Mouse (Mus musculus): Measurements from ENCODE around the gene Dyrk2.

- TF ChIP-seq GABPA (IDR thresholded peaks at IDR 0.05; ENCODE audit: low read depth, low read length) (no peak), KAT2A (conservative IDR thresholded peaks at IDR 0.05; ENCODE audit: low read depth, low read length) (no peak), CTCF (IDR thresholded peaks at IDR 0.05 in 2 of 3, conservative IDR thresholded peaks at IDR 0.05 in 1 of 3; ENCODE audit: control insufficient read depth in 1 of 3, insufficient read depth in 1 of 3, low read depth in 2 of 3, low read length in 3 of 3, poor library complexity in 1 of 3, severe bottlenecking in 1 of 3) (no peak), ZC3H11A (IDR thresholded peaks at IDR 0.05; ENCODE audit: low read depth, low read length) (no peak), ZMIZ1 (IDR thresholded peaks at IDR 0.05; ENCODE audit: low read depth, low read length) (no peak), NELFE (IDR thresholded peaks at IDR 0.05; ENCODE audit: low read depth, low read length) (no peak), USF1 (IDR thresholded peaks at IDR 0.05; ENCODE audit: low read depth, low read length) (no peak)
Measured at GRCm38 (mm10) chr10:118854641-118855040, 15.4 kb downstream of the Dyrk2 start.
